Mouse (Mus musculus): Measurements from ENCODE around the gene Hoxc13. TPM values are rescaled to one million over a fixed set of nuclear protein-coding genes. Genes with fewer than 3 reads are reported as not detected.

Gene Hoxc13
- total and polyA plus RNA-seq, 3 experiments = not detected

DNA sequence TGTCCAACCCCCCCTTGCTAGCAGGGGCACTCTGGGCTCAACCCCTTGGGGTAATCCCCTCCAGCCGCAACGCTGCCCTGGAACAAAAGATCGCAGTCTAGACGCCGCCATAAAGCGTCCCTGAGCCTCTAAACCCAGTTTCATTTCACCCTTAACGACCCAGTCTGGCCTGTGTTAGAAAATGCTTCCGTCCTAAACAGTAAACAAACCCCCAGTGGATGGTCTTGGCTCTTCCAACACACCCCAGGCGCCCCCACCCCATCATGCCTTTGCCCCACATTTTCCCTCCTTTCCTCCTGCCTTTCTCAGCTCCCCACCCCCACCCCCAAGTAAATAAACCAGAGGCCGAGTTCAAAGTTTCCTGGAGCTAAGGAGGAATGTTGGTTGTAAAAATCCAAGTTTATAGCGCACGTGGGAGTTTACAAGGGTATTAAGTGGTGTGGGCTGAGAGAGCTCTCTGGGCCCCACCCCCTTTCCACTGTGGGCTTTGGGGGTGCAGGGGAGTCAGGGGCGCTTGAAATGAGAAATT lies 38.8 kb downstream of the Hoxc13 start:
- Histone ChIP-seq H3K79me2 (ENCODE audit: control insufficient read depth, insufficient read depth, low read length, poor library complexity) (no peaks in the 10 kb centered on the region), H3K36me3 (ENCODE audit: control insufficient read depth in 1 of 2, insufficient read depth in 2 of 2, low read length in 2 of 2) (no peaks in the 10 kb centered on the region), H3K27me3 (ENCODE audit: control insufficient read depth in 1 of 2, insufficient read depth in 2 of 2, low read length in 2 of 2) (peaks cover 29 to 54% of the 10 kb centered on the region in 2 experiments), H3K9ac (ENCODE audit: control insufficient read depth, low read depth, low read length, poor library complexity, severe bottlenecking) (no peak overlapping the region), H3K9me3 (replicated peaks; ENCODE audit: insufficient read depth, low read length) (no peaks in the 10 kb centered on the region), H3K27ac (ENCODE audit: control insufficient read depth, low read depth, low read length) (no peak overlapping the region), H3K4me1 (ENCODE audit: control insufficient read depth in 1 of 2, insufficient read depth in 2 of 2, low read length in 2 of 2) (no peaks in the 10 kb centered on the region), H3K4me3 (ENCODE audit: control insufficient read depth in 1 of 2, insufficient read depth in 1 of 2, low read depth in 2 of 2, low read length in 2 of 2) (no peak overlapping the region)
- DNase-seq (ENCODE audit: low read depth, low spot score) = no peak
- TF ChIP-seq POLR2AphosphoS2 (IDR thresholded peaks at IDR 0.05; ENCODE audit: low read length) (no peak), RAD21 (IDR thresholded peaks at IDR 0.05; ENCODE audit: low read depth, low read length) (no peak), RCOR1 (IDR thresholded peaks at IDR 0.05; ENCODE audit: low read depth, low read length) (no peak), USF2 (IDR thresholded peaks at IDR 0.05; ENCODE audit: borderline replicate concordance in 1 of 2, insufficient read depth in 1 of 2, low read depth in 1 of 2, low read length in 2 of 2) (no peak), MAX (IDR thresholded peaks at IDR 0.05; ENCODE audit: low read length) (no peak), ZKSCAN1 (IDR thresholded peaks at IDR 0.05; ENCODE audit: low read depth, low read length) (no peak), POLR2A (IDR thresholded peaks at IDR 0.05; ENCODE audit: control insufficient read depth in 1 of 2, insufficient read depth in 1 of 2, low read depth in 1 of 2, low read length in 2 of 2, poor library complexity in 1 of 2) (no peak), MXI1 (IDR thresholded peaks at IDR 0.05; ENCODE audit: low read depth, low read length) (no peak)

DNA sequence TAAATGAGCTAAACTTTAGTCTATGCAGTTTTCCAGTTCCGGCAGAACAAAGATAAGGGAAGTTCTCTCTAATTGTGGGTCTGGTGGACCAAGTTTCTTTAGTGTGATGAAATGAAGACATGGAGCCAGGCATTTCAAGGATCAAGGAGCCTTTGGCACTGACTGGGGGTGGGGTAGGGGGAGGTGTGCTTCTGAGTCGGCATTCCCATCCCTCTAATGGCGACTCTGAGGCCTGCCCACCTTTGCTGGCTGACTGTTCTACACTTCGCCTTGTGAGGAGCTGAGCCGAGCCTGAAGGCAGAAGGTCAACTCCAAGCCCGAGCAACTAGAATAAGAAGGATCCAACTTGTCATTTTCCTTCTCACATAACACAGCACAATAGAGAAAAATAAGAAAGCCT lies 40.8 kb downstream of the Hoxc13 start:
- TF ChIP-seq ZC3H11A (IDR thresholded peaks at IDR 0.05; ENCODE audit: low read depth, low read length) (0 out of 2 replicates have a peak, but pooled peaks have one; percentile 3), SMC3 (IDR thresholded peaks at IDR 0.05; ENCODE audit: low read depth, low read length) (peak; percentile 3; the same call in 1 of the 2 replicates), TCF12 (IDR thresholded peaks at IDR 0.05; ENCODE audit: low read depth, low read length) (0 out of 2 replicates have a peak, but pooled peaks have one; percentile 6), CHD1 (IDR thresholded peaks at IDR 0.05; ENCODE audit: low read depth, low read length) (no peak), KAT2A (conservative IDR thresholded peaks at IDR 0.05; ENCODE audit: low read depth, low read length) (no peak)
- peaks cover 29 to 52% of the 10 kb centered on the region in 2 experiments for H3K27me3 ChIP-seq (ENCODE audit: control insufficient read depth in 1 of 2, insufficient read depth in 2 of 2, low read length in 2 of 2)
- H3K27ac ChIP-seq (ENCODE audit: control insufficient read depth, low read depth, low read length) = no peak overlapping the region
- H3K36me3 ChIP-seq (ENCODE audit: control insufficient read depth in 1 of 2, insufficient read depth in 2 of 2, low read length in 2 of 2) = no peaks in the 10 kb centered on the region; a peak in 2 of 4 replicates
- H3K9me3 ChIP-seq (replicated peaks; ENCODE audit: insufficient read depth, low read length) = no peaks in the 10 kb centered on the region
- DNase-seq (ENCODE audit: low read depth, low spot score) = no peak
- H3K4me3 ChIP-seq (ENCODE audit: control insufficient read depth in 1 of 2, insufficient read depth in 1 of 2, low read depth in 2 of 2, low read length in 2 of 2) = no peak overlapping the region; a peak in 1 of 4 replicates
- no peak overlapping the region for H3K9ac ChIP-seq (ENCODE audit: control insufficient read depth, low read depth, low read length, poor library complexity, severe bottlenecking)
- H3K79me2 ChIP-seq (ENCODE audit: control insufficient read depth, insufficient read depth, low read length, poor library complexity) = peaks cover under 1% of the 10 kb centered on the region
- 0 out of 4 replicates have a peak, but pooled peaks cover 0 to 4% of the 10 kb centered on the region in 2 experiments for H3K4me1 ChIP-seq (ENCODE audit: control insufficient read depth in 1 of 2, insufficient read depth in 2 of 2, low read length in 2 of 2)

DNA sequence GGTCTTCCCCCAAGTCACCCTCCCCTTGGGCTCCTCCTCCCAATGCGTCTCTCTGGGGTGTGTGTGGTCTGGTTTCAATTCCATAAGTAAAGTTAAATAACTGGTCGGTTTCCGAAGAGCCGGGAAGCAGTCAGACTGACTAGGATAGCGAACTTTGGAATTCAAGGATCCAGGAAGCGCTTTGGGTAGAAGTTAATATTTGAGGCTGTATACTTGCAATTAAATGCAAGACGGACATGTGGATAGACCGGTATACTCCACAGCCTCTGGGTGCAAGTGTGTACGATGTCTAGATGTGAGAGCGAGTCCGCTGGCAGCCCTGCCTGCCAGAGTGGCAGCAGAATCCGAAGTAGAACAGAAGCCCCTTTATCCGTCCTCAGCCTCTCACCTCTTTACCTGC lies 41.6 kb downstream of the Hoxc13 start:
- Histone ChIP-seq H3K9ac (ENCODE audit: control insufficient read depth, low read depth, low read length, poor library complexity, severe bottlenecking) (no peak overlapping the region), H3K36me3 (ENCODE audit: control insufficient read depth in 1 of 2, insufficient read depth in 2 of 2, low read length in 2 of 2) (no peaks in the 10 kb centered on the region; a peak in 2 of 4 replicates), H3K4me3 (ENCODE audit: control insufficient read depth in 1 of 2, insufficient read depth in 1 of 2, low read depth in 2 of 2, low read length in 2 of 2) (no peak overlapping the region), H3K9me3 (replicated peaks; ENCODE audit: insufficient read depth, low read length) (no peaks in the 10 kb centered on the region), H3K27me3 (ENCODE audit: control insufficient read depth in 1 of 2, insufficient read depth in 2 of 2, low read length in 2 of 2) (peaks cover 29 to 51% of the 10 kb centered on the region in 2 experiments), H3K79me2 (ENCODE audit: control insufficient read depth, insufficient read depth, low read length, poor library complexity) (peaks cover 9% of the 10 kb centered on the region), H3K27ac (ENCODE audit: control insufficient read depth, low read depth, low read length) (no peak overlapping the region), H3K4me1 (ENCODE audit: control insufficient read depth in 1 of 2, insufficient read depth in 2 of 2, low read length in 2 of 2) (0 out of 4 replicates have a peak, but pooled peaks cover 0 to 4% of the 10 kb centered on the region in 2 experiments)
- DNase-seq (ENCODE audit: low read depth, low spot score) = no peak
- no peak for TF ChIP-seq TAL1 (IDR thresholded peaks at IDR 0.05; ENCODE audit: low read length)
- TF ChIP-seq NELFE (IDR thresholded peaks at IDR 0.05; ENCODE audit: low read depth, low read length) = no peak
- TF ChIP-seq POLR2AphosphoS2 (IDR thresholded peaks at IDR 0.05; ENCODE audit: low read length) = no peak
- TF ChIP-seq GABPA (IDR thresholded peaks at IDR 0.05; ENCODE audit: low read depth, low read length) = no peak
- no peak for TF ChIP-seq KAT2A (conservative IDR thresholded peaks at IDR 0.05; ENCODE audit: low read depth, low read length)
- no peak for TF ChIP-seq UBTF (IDR thresholded peaks at IDR 0.05; ENCODE audit: borderline replicate concordance, insufficient read depth, low read depth, low read length)
- no peak for TF ChIP-seq MAFK (IDR thresholded peaks at IDR 0.05; ENCODE audit: borderline replicate concordance, low read depth, low read length)
- no peak for TF ChIP-seq GATA1 (IDR thresholded peaks at IDR 0.05; ENCODE audit: low read depth, low read length)
- TF ChIP-seq MYC (IDR thresholded peaks at IDR 0.05; ENCODE audit: low read depth, low read length) = no peak

All from MEL (cell line).